Mouse (Mus musculus): ENCODE measurements around the gene Wdr18.

Gene Wdr18

DNA sequence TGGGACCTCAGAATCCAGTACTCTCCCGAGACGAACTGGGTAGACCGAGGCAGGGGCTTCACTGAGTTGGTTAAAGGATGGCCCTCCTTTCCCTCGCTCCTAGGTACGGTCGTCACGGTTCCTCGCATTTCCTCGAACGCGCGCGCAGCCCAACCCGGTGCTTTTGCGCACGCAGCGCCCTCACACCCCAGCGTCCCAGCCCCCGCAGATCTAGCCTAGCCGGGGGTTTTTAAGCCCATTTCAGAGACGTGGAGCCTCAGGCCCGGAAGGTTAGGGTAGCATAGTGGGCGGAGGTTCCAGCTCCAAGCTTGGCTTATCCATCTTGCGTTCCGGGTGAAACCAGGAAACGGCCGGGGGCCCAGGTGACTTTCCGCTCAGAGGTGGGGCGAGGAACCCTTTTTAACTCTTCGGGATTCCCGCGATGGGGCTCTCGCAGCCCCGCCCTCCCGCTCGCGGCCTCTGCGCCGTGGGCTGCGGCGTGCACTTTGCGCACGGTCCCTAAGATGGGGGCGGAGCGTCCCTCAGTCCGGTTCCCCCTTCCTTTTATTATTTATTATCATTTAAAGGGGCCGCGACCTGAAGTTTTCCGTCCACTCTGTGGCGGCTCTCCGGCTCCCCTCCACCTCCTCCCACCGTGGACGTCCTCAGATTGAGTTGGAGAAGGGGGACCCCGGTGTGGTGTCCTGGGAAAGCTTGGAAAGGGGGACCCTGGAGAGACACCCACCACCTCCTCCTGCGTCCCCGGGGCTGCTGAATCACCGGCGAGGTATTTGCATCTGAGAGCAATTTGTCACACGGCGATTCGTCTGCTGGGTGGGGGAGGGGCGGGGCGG lies 33.2 kb upstream of the Wdr18 start, which contains the start of gene Arid3a:
TSS of gene Arid3a (plus strand) at position 553 of the 833 bp plus-strand sequence.
- in situ Hi-C loops (cut with MboI) = loop anchor here (10.0 kb wide), 1 partner anchor 92 kb away; no protein-coding TSS in a partner anchor

DNA sequence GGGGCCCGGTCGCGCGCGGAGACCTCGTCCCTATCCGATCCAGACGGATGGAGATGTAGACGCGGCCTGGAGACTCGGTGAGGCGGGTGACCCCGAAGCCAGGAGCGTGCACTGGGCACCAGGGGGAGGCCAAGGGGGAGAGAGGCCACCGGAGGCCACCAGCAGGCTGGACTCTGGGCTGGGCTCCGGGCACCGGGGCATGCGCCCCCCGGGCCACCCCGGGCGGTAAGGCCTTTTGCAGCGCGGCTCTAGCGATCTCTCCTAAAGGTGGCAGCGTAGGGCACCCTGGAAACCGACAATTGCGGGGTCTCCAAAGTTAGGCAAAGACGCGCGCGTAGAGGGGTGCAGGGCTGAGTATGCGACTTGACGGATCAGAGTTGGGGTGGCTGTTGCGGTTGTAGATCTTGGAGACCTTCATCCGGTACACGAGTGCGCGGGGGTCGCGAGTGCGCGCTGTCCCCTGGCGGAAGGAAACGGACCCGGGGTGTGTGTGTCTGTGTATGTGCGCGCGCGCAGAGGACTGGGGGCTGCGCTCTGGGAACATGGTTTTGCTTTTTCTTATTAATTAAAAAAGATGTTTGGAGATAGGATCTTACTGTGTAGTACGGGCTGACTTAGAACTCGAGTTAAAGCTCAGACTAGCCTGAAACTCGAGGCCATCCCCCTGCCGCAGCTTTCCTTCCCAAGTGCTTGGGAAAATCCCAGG lies 32.5 kb upstream of the Wdr18 start:
- in situ Hi-C loops (cut with MboI) = loop anchor here (10.0 kb wide), 1 partner anchor 93 kb away; no protein-coding TSS in a partner anchor

DNA sequence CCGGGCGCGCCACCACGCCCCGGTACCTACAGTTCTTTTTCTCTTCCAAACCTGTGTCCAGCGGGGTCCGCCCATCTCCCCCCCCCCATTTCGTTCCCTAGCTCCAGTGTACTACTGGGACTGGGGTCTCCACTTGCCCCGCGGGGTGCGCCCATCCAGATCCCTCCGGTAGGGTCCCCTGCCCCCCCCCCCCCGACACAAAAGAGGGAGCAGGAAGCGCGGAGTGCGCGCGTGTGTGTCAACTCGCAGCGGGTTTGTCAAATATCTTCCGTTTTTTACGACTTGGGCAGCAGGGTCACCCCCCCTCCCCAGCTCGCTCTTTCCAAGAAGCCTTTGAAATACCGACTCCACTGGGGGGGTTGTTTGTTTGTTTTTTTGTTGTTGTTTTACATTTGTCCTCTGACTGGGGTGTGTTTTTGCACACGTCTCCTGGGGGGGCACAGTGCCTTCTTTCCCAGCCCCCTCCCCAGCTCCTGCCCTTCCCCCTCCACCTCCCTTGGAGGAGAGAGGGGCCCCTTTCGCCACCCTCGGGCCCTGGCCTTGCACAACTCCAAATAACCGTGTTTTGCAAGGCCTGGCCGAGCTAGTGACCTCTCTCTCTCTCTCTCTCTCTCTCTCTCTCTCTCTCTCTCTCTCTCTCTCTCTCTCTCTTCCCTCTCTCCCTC lies 31.8 kb upstream of the Wdr18 start:
- in situ Hi-C loops (cut with MboI) = loop anchor here (10.0 kb wide), 1 partner anchor 93 kb away; no protein-coding TSS in a partner anchor

DNA sequence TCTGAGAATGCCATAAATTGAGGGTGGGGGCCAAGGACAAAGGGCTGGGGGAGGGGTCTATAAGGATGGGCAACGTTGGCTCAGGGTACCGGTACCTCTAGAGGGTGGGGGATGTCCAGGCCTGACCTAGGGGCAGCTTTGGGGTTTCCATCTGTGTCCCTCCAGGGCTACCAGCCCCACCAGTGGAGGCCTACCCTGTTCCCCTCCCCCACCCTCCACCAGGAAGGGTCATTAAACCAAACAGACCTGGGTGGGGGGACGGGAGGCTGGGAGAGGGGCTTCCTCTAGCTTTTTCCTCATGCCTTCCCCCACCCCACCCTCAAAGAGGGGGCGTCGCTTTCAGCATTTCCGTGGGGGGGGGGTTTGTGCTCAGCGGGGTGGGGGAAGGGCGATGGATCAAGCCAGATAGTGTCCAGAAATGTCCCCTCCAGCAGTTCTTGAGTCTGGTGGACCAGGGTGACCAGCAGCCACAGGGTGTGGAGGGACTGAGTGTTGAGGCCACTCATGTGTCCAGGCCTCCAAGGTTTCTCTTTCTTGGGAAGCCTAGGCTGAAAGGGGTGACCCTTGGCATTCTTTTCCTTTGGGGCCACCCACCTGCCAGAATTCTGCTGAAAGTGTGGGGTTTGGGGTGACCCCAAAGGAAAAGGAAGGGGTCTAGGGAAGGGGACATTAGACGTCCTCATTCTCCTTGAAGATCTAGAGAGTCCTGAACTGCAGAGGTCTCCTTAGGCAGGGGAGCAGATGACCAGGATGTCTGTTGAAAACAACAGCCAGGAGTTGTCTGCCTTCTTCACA lies 30.8 kb upstream of the Wdr18 start:
- in situ Hi-C loops (cut with MboI) = loop anchor here (10.0 kb wide), 1 partner anchor 94 kb away; no protein-coding TSS in a partner anchor

DNA sequence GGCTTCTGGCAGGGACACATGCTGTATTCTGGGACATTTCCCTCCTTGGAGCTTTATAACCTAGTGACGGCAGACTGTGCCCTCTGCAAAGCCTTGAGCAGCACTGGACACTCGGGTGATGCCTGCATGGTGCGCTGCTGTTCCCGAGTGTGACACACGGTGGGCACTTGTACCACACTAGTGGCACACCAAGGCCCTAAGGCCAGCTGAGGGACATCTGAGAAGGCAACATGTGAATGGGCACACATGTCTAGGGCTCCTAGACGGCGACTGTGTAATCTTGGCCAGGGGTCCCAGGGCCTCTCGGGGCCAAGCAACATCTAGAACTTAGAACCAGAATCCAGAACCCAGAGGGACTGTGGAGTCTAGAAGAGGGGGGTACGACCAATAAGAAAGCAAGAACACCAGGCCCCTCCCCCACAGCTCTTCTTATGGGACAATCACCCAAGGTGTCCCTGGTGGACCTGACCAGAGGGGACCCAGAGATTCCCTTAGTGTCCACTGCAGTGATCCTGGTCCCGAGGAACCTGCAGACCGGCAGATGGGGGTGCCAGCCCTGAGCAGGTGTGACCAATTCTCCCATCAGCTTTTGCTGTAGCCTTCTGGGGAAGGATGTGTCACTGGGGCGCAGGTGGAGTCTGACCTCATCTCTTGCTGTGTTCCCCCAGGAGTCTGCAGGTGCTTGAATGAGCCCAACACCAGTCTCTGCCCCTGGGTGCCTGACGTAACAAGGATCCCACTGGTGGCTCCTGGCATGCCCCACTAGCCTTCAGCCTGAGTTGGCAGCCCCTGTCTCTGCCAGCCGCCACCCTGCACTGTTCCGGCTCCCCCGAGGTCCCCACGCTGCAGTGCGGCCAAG lies 29.8 kb upstream of the Wdr18 start:
- in situ Hi-C loops (cut with MboI) = loop anchor here (10.0 kb wide), 1 partner anchor 95 kb away; no protein-coding TSS in a partner anchor

DNA sequence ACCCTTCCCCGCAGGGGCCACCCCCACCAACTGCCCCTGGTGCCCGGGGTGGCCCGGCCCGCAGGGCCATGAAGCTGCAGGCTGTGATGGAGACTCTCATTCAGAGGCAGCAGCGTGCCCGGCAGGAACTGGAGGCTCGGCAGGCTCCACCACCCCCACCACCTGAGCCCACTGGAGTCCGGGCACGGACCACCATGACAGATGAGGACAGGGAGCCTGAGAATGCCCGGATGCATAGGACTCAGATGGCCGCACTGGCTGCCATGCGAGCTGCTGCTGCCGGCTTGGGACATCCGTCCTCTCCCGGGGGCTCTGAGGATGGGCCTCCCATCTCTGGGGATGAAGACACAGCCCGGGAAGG lies 29.1 kb upstream of the Wdr18 start:
- in situ Hi-C loops (cut with MboI) = no loop called here

DNA sequence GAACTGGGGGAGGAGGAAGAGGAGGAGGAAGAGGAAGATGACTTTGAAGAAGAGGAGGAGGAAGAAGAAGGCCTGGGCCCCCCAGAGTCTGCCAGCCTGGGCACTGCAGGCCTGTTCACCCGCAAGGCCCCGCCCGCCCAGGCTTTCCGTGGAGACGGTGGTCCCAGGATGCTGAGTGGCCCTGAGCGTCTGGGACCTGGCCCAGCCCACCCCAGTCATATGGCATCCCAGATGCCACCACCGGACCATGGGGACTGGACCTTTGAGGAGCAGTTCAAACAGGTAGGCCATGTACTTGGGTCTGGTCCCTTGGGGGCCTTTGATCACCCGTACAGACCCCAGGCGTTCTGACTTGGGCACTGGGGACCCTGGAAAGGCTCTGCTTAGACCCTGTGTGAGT lies 28.2 kb upstream of the Wdr18 start:
- in situ Hi-C loops (cut with MboI) = no loop called here

DNA sequence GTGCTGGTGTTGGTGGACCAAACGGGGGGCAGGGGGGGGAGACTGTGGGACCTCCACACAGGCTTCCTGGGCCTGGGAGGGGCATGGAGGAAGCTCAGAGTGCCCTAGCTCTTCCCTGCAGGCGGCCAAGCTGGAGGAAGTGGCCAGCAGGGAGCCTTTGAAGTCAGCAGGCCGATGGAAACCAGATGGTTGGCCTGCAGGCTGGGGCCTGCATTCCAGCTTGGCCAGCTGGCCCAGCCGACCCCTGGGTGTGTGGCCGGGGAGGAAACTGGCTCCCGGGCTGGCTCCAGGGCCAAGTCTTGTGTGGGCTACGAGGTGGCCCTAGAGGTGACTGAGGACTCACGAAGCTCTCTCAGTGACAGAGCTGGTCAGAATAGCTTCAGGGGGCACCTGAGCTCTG lies 27.2 kb upstream of the Wdr18 start:
- in situ Hi-C loops (cut with MboI) = no loop called here

DNA sequence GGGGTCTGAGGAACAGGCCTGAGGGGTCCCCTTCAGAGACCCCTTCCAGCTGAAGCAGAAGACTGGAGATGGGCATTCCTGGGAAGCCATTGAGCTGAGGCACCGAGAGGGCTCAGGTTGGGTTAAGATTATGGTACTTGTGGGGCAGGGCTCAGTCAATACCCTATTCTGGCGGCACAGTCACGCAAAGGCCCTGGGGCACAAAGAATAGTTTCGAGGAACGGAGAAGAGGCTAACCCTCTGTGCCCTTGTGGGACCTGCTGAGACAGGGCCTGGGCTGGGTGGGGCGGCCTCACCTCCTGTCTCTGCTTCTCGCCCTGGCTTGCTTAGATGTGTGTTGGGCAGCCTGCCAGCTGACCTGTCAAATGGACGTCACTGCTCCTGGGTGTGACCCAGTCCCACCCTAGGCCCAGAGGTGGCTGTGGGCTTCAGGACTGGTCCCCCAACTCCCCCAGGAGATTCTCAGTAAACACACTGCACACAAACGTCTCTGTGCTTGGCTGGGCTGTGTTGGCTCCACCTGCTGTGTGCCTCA lies 26.7 kb upstream of the Wdr18 start:
- in situ Hi-C loops (cut with MboI) = no loop called here

DNA sequence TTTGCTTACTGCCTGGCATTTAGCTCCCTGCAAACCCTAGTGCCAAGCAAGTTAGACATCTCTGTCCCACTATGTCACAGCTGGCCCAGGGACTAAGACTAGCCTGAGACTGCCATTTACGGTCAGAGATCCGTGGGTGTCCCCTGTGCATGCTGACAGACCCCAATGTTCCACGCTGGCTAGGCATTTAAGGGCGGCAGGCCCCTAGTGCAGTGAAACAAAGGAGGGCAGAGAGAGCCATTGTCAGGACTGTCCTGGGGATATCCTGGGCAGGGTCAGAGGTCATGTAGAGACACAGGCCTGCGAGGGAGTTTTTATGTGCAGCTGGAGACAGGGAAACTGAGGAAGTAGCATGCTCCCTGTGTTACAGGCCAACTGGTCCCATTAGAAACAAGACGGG lies 26.1 kb upstream of the Wdr18 start:
- in situ Hi-C loops (cut with MboI) = no loop called here

DNA sequence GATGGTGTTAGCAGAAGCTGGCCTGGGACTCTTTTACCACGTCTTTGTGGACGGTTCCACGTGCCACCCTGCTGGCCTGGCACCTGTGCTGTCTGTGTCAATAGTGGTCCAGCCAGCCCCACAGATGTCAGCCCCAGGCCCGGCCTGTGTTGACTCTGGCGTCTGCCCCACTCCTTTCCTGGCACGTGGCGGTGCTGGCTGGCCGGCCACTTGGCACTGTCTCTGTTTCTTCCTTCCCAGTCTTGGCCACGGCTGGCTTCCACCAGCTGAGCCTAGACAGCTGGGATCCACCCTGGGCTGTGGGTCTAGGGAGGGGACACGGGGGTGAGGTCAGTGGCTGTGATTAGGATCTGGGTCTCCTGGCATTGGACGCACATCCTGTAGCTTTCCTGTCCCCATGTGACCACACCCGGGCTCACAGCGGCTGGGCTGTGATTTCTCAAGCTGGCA lies 25.7 kb upstream of the Wdr18 start:
- in situ Hi-C loops (cut with MboI) = no loop called here

DNA sequence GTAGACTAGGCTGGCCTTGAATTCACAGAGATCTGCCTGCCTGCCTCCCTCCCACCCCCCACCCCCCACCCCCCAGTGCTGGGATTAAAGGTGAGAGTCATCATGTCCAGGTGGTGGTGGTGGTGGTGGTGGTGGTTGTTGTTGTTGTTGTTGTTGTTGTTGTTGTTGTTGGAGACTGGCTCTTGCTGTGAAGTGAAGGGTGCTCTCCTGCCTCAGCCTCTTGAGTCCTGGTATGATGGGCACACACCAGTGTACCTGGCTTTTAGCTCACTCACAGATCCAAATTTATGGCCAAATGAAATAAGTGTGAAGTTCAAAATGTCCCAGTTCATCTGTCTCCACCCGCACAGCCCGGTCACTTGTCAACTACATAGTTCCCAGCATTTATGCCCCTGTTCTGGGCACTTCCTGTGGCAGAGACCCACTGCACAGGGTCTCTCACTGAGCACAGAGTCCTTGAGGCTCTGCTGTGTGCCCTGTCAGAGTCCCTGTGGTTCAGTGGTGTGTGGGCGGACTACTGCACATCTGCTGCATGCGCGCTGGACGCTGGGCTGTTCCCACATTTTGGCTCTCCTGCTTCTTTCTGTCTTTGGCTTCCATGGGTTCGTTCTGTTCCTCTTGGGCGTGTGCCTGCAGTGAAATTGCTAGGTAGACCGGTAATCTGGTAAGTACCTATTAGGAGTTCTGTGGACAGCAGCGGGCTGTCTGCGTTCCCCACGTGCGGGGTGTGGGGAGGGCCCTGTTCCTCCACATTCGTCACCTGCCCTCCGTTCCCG lies 25.0 kb upstream of the Wdr18 start:
- in situ Hi-C loops (cut with MboI) = no loop called here

DNA sequence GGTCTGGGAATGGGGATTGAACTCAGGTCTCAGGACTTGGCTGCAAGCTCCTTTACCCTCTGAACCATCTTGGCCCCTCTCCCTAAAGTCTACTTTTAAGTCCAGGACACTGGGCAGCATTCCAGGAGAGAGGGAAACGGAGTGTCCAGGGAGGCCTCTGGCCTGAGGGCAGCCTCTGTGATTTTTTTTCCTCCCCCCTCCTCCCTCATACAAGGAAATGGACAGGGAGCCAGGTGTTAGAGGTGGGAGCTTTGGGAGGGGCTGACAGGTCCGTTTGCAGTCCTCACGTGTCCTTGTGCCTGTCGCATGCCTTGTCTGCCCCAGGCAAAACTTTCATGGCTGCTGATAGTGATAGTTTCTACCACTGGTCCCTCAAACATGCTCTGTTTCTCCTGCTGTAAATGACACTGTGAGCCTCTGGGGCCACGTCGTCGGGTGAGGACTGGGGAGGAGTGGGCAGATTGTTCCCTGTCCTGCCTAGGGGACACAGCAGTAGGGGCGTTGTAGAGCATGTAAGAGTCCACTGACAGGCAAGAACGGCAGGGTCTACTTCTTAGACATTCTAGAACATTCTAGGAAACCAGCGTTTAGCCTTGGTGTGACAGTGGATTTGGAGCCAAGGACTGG lies 23.6 kb upstream of the Wdr18 start:
- in situ Hi-C loops (cut with MboI) = no loop called here

DNA sequence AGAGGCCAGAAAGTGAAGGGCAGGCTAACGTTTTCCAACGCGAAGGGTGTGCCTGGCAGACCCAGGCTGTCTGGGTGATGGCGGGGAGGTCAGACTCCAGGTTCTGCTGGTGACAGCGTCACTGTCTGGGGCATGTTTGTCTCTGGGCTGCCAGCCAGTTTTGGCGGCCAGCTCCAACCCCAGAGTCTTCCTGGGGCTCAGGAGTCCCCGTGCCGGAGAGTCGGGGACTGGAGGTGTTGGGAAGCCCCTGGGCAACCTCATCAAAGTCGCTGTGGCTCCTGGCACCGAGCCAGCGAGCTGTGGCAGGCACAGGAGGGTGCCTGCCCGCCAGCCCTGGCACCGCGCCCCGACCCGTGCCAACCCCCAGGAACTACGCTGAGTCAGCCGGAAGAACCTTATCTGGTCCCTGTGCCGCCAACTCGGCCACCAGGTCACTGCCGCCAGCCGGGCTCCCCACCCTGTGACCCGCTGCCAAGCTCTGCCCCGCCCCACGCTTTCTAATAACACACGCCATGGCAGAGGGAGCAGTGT lies 23.0 kb upstream of the Wdr18 start:
- in situ Hi-C loops (cut with MboI) = no loop called here

DNA sequence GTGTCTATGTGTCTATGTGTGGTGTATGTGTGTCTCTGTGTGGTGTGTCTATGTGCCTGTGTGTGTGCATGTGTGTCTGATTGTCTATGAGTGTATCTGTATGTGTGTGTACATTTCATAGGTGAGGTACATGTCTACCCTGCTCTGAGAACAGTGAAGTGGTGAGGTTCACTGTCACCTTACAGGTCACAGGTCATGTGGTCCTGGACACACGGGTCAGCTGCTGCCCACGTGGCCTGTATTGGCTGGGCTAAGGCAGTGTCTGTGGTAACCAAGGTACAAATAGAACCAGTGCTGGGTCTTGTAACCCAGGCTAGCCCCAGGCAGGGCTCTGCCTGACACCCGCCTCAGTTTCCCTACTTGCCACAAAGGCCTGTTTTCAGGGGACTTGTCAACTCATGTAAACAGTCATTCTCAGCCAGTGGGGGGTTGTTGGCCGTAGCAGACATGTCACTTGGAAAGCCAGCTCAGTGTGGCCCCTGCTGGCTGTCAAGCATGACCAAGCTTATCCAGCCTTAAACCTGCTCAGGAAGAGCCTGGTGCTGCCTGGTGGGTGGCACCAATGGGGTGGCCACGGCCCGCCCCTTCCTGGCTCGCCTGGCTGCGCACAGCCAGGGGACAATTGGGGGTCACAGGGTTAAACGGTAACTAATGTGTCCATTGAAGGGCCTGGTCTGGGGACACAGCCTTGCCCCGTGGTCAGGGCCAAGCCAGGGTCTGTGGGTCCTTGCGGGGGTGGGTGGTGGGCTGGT lies 22.0 kb upstream of the Wdr18 start:
- in situ Hi-C loops (cut with MboI) = no loop called here

DNA sequence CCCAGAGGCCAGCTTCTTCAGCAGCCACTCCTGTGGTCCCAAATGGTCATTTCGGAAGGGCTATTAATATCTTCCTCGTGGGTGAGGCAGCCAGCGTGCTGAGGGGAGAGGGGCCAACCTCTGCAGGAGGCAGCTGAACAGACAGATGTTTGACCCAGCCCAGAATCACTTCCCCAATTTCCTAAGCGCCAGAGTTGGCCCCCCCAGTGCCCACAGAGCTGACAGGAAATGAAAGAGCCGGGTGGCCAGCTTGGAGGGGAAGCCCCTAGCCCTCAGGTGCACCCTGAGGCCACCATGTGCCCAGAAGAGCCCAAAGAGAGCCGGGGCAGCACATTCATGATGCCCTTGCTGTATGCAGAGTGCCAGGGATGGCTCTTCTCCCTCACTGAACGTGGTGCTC lies 19.2 kb upstream of the Wdr18 start:
- in situ Hi-C loops (cut with MboI) = no loop called here

DNA sequence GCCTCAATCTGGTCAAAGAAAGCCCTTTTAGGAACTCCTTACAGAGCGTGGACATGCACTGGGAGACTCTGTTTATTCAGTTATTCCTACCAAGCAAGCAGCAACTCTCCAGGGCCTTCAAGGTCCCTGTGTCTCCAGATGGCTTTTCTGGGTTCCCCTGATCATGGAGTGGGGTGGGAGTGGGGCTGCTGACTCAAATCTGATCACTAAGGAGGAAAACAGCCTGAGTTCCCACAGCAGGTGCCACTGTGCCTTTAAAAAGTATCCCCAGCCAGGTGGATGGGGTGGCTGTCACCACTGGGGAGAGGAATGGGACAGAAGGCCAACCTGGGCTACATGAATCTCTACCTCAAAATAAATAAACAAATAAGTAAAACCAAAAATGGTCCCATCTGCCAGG lies 17.0 kb upstream of the Wdr18 start:
- in situ Hi-C loops (cut with MboI) = no loop called here

DNA sequence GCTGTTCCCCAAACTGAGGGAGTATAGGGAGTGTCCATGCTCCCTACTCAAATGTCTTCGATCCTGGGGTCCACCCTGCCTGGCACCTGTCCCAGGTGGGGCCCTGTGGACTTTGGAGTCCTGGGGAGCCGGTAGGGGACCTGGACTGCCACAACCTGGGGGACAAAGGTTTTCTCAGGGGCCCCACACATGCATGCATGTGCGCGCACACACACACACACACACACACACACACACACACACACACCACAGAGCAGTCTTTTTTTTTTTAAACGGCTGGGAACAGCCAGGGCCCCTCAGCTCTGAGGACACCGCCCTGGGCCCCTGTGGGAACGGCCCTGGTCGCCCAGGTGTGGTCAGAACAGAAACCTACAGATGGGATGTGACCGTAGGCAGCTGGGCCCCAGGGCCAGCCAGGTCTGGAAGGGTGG lies 16.5 kb upstream of the Wdr18 start:
- in situ Hi-C loops (cut with MboI) = no loop called here
